Mouse (Mus musculus): ENCODE results near the gene Tgds. TPM values are rescaled to one million over a fixed set of nuclear protein-coding genes. Genes with fewer than 3 reads are reported as not detected.

Gene Tgds
- polyA plus RNA-seq (2011; ENCODE audit: insufficient read depth, insufficient read length, low read depth, missing spikeins) = 34.5 and 34.9 TPM in 2 replicates

DNA sequence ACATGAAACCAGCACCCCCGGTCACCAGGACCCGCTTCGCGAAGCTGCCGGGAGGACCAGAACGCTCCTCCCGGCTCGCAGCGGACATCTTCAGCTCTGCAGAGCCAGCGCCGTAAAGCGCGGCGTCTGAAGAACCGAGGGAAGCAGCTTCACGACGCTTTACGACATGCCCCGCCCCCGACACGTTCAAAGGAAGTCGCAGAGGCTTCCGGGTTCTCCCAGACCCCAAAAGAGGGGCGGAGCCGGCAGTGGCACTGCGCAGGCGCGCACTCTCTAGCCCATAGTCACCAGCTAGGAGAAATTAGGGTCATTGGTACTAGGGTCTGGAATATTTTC is at the start of gene Tgds:
Gene Tgds (minus strand): TSS at position 114 of the 336 bp plus-strand sequence.
- Histone ChIP-seq H3K9ac (ENCODE audit: low read depth, poor library complexity, severe bottlenecking) (peak within 1 kb of the TSS; percentile 62), H3K27ac (ENCODE audit: insufficient read depth, low read length) (no peak within 1 kb of the TSS), H3K4me1 (ENCODE audit: control insufficient read depth, insufficient read depth, low read length) (no peaks in the 10 kb centered on the region), H3K27me3 (ENCODE audit: control insufficient read depth, insufficient read depth, low read length, poor library complexity, severe bottlenecking) (no peaks in the 10 kb centered on the region), H3K36me3 (ENCODE audit: control insufficient read depth, insufficient read depth, low read length, poor library complexity, severe bottlenecking) (peaks cover 2% of the 10 kb centered on the region), H3K4me3 (ENCODE audit: low read depth, low read length) (peak within 1 kb of the TSS; percentile 86), H3K9me3 (replicated peaks; ENCODE audit: control insufficient read depth, insufficient read depth, low read length, poor library complexity, severe bottlenecking) (no peaks in the 10 kb centered on the region)
- TF ChIP-seq CTCF (IDR thresholded peaks at IDR 0.05; ENCODE audit: low read depth, low read length) (no peak), POLR2A (IDR thresholded peaks at IDR 0.05; ENCODE audit: insufficient read depth, low read length) (peak; percentile 68), EP300 (IDR thresholded peaks at IDR 0.05; ENCODE audit: insufficient read depth, low read depth, low read length) (no peak)

DNA sequence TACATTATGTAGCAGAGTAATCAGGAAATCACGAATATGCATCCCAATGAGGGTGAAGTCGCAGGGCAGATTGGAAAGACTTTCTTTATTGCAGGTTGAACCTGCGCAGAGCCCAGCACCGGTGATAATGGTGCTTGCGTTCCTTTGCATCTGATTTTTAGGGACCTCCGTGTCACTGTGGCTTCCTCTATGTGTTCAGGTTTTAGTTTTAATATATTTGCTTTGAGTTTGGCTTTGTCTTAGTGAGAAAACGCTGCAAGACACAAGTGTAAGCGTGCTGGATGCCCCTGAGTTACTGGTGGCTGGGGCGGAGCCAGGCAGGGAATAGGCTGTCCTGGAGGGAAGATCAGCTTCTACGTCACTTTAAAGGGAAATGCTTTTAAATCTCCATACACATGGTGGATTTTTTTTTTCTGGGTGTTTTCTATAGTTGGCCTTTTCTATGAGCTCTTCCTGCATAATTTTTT is 48.2 kb upstream of the Tgds start:
- Histone ChIP-seq H3K27ac (ENCODE audit: insufficient read depth, low read length) (peak overlapping the region; percentile 86), H3K4me1 (ENCODE audit: control insufficient read depth, insufficient read depth, low read length) (no peaks in the 10 kb centered on the region), H3K9ac (ENCODE audit: low read depth, poor library complexity, severe bottlenecking) (peak overlapping the region; percentile 50; the same call in 1 of the 2 replicates), H3K4me3 (ENCODE audit: low read depth, low read length) (peak overlapping the region; percentile 45), H3K36me3 (ENCODE audit: control insufficient read depth, insufficient read depth, low read length, poor library complexity, severe bottlenecking) (no peaks in the 10 kb centered on the region), H3K9me3 (replicated peaks; ENCODE audit: control insufficient read depth, insufficient read depth, low read length, poor library complexity, severe bottlenecking) (no peaks in the 10 kb centered on the region), H3K27me3 (ENCODE audit: control insufficient read depth, insufficient read depth, low read length, poor library complexity, severe bottlenecking) (no peaks in the 10 kb centered on the region)
- TF ChIP-seq CTCF (IDR thresholded peaks at IDR 0.05; ENCODE audit: low read depth, low read length) = no peak
- no peak for TF ChIP-seq POLR2A (IDR thresholded peaks at IDR 0.05; ENCODE audit: insufficient read depth, low read length)
- TF ChIP-seq EP300 (IDR thresholded peaks at IDR 0.05; ENCODE audit: insufficient read depth, low read depth, low read length) = no peak

- Histone ChIP-seq H3K4me3 (ENCODE audit: low read depth, low read length) (peak overlapping the region; percentile 80), H3K36me3 (ENCODE audit: control insufficient read depth, insufficient read depth, low read length, poor library complexity, severe bottlenecking) (no peaks in the 10 kb centered on the region), H3K9ac (ENCODE audit: low read depth, poor library complexity, severe bottlenecking) (peak overlapping the region; percentile 50), H3K9me3 (replicated peaks; ENCODE audit: control insufficient read depth, insufficient read depth, low read length, poor library complexity, severe bottlenecking) (no peaks in the 10 kb centered on the region), H3K4me1 (ENCODE audit: control insufficient read depth, insufficient read depth, low read length) (no peaks in the 10 kb centered on the region), H3K27ac (ENCODE audit: insufficient read depth, low read length) (peak overlapping the region; percentile 86), H3K27me3 (ENCODE audit: control insufficient read depth, insufficient read depth, low read length, poor library complexity, severe bottlenecking) (no peaks in the 10 kb centered on the region)
- TF ChIP-seq POLR2A (IDR thresholded peaks at IDR 0.05; ENCODE audit: insufficient read depth, low read length) (no peak), EP300 (IDR thresholded peaks at IDR 0.05; ENCODE audit: insufficient read depth, low read depth, low read length) (0 out of 2 replicates have a peak, but pooled peaks have one; percentile 52)
Observed at GRCm38 (mm10) chr14:118180117-118180557, 47.6 kb upstream of the Tgds start.

DNA sequence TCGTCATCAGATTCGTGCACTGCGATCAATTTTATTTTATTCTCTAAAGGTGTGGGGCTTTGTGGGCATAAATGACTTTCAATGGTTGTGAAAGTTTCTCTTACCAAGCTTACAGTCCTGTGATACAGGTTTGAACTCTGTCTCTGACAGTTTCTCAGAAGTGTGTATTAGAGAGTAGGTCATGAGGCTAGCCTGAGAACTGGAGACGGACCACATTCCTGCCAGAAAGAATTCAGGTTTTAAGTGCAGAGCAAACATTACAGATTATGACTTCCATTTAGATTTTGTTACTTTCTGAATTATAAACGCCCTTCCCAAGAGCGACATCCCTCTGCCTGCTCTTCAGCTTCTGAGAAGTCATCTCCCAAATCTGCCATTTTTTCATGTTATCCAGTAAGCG is 47.1 kb upstream of the Tgds start:
- Histone ChIP-seq H3K9me3 (replicated peaks; ENCODE audit: control insufficient read depth, insufficient read depth, low read length, poor library complexity, severe bottlenecking) (no peaks in the 10 kb centered on the region), H3K36me3 (ENCODE audit: control insufficient read depth, insufficient read depth, low read length, poor library complexity, severe bottlenecking) (no peaks in the 10 kb centered on the region), H3K9ac (ENCODE audit: low read depth, poor library complexity, severe bottlenecking) (peak overlapping the region; percentile 15), H3K27ac (ENCODE audit: insufficient read depth, low read length) (peak overlapping the region; percentile 33), H3K4me3 (ENCODE audit: low read depth, low read length) (no peak overlapping the region), H3K4me1 (ENCODE audit: control insufficient read depth, insufficient read depth, low read length) (no peaks in the 10 kb centered on the region), H3K27me3 (ENCODE audit: control insufficient read depth, insufficient read depth, low read length, poor library complexity, severe bottlenecking) (no peaks in the 10 kb centered on the region)
- TF ChIP-seq POLR2A (IDR thresholded peaks at IDR 0.05; ENCODE audit: insufficient read depth, low read length) (no peak), CTCF (IDR thresholded peaks at IDR 0.05; ENCODE audit: low read depth, low read length) (no peak), EP300 (IDR thresholded peaks at IDR 0.05; ENCODE audit: insufficient read depth, low read depth, low read length) (no peak)

DNA sequence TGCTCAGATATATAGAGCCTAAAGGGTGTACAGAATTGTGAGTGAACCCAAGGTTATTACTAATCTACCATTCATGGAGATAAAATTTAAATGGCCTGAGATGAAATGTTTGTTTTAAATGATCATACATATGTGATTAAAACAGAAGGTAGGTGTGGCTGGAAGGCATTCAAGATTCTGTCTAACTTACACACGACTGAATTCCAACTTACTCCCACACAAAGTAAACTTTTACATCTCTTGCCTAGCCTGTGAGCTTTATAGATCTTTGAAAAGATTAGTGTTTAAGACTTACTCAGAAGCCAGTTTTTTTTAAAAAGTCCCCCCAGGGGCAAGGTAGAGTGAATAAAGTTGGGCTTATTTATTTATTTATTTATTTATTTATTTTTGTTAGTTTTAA is 46.7 kb upstream of the Tgds start:
- Histone ChIP-seq H3K4me1 (ENCODE audit: control insufficient read depth, insufficient read depth, low read length) (no peaks in the 10 kb centered on the region), H3K9ac (ENCODE audit: low read depth, poor library complexity, severe bottlenecking) (0 out of 2 replicates have a peak overlapping the region, but pooled peaks have one; percentile 15), H3K27ac (ENCODE audit: insufficient read depth, low read length) (no peak overlapping the region), H3K9me3 (replicated peaks; ENCODE audit: control insufficient read depth, insufficient read depth, low read length, poor library complexity, severe bottlenecking) (no peaks in the 10 kb centered on the region), H3K4me3 (ENCODE audit: low read depth, low read length) (no peak overlapping the region), H3K27me3 (ENCODE audit: control insufficient read depth, insufficient read depth, low read length, poor library complexity, severe bottlenecking) (no peaks in the 10 kb centered on the region), H3K36me3 (ENCODE audit: control insufficient read depth, insufficient read depth, low read length, poor library complexity, severe bottlenecking) (no peaks in the 10 kb centered on the region)
- TF ChIP-seq CTCF (IDR thresholded peaks at IDR 0.05; ENCODE audit: low read depth, low read length) (no peak), EP300 (IDR thresholded peaks at IDR 0.05; ENCODE audit: insufficient read depth, low read depth, low read length) (no peak), POLR2A (IDR thresholded peaks at IDR 0.05; ENCODE audit: insufficient read depth, low read length) (no peak)

- Histone ChIP-seq H3K27me3 (ENCODE audit: control insufficient read depth, insufficient read depth, low read length, poor library complexity, severe bottlenecking) (no peaks in the 10 kb centered on the region), H3K27ac (ENCODE audit: insufficient read depth, low read length) (peak overlapping the region; percentile 39), H3K4me1 (ENCODE audit: control insufficient read depth, insufficient read depth, low read length) (no peaks in the 10 kb centered on the region), H3K36me3 (ENCODE audit: control insufficient read depth, insufficient read depth, low read length, poor library complexity, severe bottlenecking) (no peaks in the 10 kb centered on the region), H3K9ac (ENCODE audit: low read depth, poor library complexity, severe bottlenecking) (peak overlapping the region; percentile 62), H3K9me3 (replicated peaks; ENCODE audit: control insufficient read depth, insufficient read depth, low read length, poor library complexity, severe bottlenecking) (no peaks in the 10 kb centered on the region), H3K4me3 (ENCODE audit: low read depth, low read length) (peak overlapping the region; percentile 65)
- TF ChIP-seq POLR2A (IDR thresholded peaks at IDR 0.05; ENCODE audit: insufficient read depth, low read length) (no peak), EP300 (IDR thresholded peaks at IDR 0.05; ENCODE audit: insufficient read depth, low read depth, low read length) (no peak), CTCF (IDR thresholded peaks at IDR 0.05; ENCODE audit: low read depth, low read length) (no peak)
Observed at GRCm38 (mm10) chr14:118175694-118176085, 43.1 kb upstream of the Tgds start.
